Mouse (Mus musculus): ENCODE data around the gene Mast4.

- no peak for TF ChIP-seq CTCF (IDR thresholded peaks at IDR 0.05; ENCODE audit: low read depth)
- TF ChIP-seq EP300 (IDR thresholded peaks at IDR 0.05; ENCODE audit: low read depth), result no peak
Measured at GRCm38 (mm10) chr13:103085540-103086121, 248.7 kb downstream of the Mast4 start.

Measured in liver, embryonic 14.5 days (tissue).